Mouse (Mus musculus) gastrocnemius, adult 8-10 months (tissue): ENCODE measurements at regions not wholly inside any gene's neighbourhood (a gene's known extent, or its start where the extent isn't known, plus 50 kb on each side); places are given as distances from the start of the nearest gene placed in this dataset.

Experiments
- DNase-seq, 2 experiments: peaks; one replicate each; pipeline ENCODE4 v3.0.0; 2022; ENCODE audit warnings: low spot score in 2 of 2

- peak in 1 of 2 experiments; percentile 18 for DNase-seq
Observed at GRCm38 (mm10) chr6:51206712-51207505, 225.6 kb upstream of the Nfe2l3 start.

- no peak for DNase-seq
Observed at GRCm38 (mm10) chr6:51207587-51208361, 224.7 kb upstream of the Nfe2l3 start.

GRCm38 (mm10) chr6:51208660-51209396 lies 223.6 kb upstream of the Nfe2l3 start:
- DNase-seq = peak in 1 of 2 experiments; percentile 8

GRCm38 (mm10) chr6:51211418-51211817 lies 221.1 kb upstream of the Nfe2l3 start:
- DNase-seq = peak in 1 of 2 experiments; percentile 1

GRCm38 (mm10) chr6:51212216-51212615 lies 220.3 kb upstream of the Nfe2l3 start:
- no peak for DNase-seq

GRCm38 (mm10) chr6:51215371-51215770 lies 217.1 kb upstream of the Nfe2l3 start:
- no peak for DNase-seq

- DNase-seq = peak; percentile 49 to 74
Observed at GRCm38 (mm10) chr6:51216472-51216871, 216.0 kb upstream of the Nfe2l3 start.

- DNase-seq = no peak
Observed at GRCm38 (mm10) chr6:51219691-51220090, 212.8 kb upstream of the Nfe2l3 start.

GRCm38 (mm10) chr6:51220778-51221177 lies 211.7 kb upstream of the Nfe2l3 start:
- no peak for DNase-seq

- DNase-seq = no peak
Observed at GRCm38 (mm10) chr6:51236077-51236740, 196.3 kb upstream of the Nfe2l3 start.

GRCm38 (mm10) chr6:51240039-51240438 lies 192.4 kb upstream of the Nfe2l3 start:
- DNase-seq = no peak

- no peak for DNase-seq
Observed at GRCm38 (mm10) chr6:51250233-51250632, 182.2 kb upstream of the Nfe2l3 start.

- DNase-seq = no peak
Observed at GRCm38 (mm10) chr6:51251432-51251831, 181.0 kb upstream of the Nfe2l3 start.

GRCm38 (mm10) chr6:51252721-51253120 lies 179.7 kb upstream of the Nfe2l3 start:
- no peak for DNase-seq

GRCm38 (mm10) chr6:51256631-51257030 lies 175.8 kb upstream of the Nfe2l3 start:
- DNase-seq = no peak

- DNase-seq = no peak
Observed at GRCm38 (mm10) chr6:51257524-51257923, 174.9 kb upstream of the Nfe2l3 start.

GRCm38 (mm10) chr6:51258304-51258703 lies 174.2 kb upstream of the Nfe2l3 start:
- no peak for DNase-seq

- DNase-seq = no peak
Observed at GRCm38 (mm10) chr6:51263595-51263994, 168.9 kb upstream of the Nfe2l3 start.

GRCm38 (mm10) chr6:51265329-51265728 lies 167.1 kb upstream of the Nfe2l3 start:
- DNase-seq = no peak

GRCm38 (mm10) chr6:51266721-51267120 lies 165.7 kb upstream of the Nfe2l3 start:
- DNase-seq = no peak

- no peak for DNase-seq
Observed at GRCm38 (mm10) chr6:51267888-51268287, 164.6 kb upstream of the Nfe2l3 start.
